Mouse (Mus musculus) c-Kit-positive CD71-negative TER-119-negative erythroid progenitor cells, embryonic 14.5 days (primary cell): ENCODE measurements around the gene Dnm1.

Experiments
- DNase-seq: peaks from one replicate; pipeline ENCODE4 v3.0.0-alpha.2; 2013; ENCODE audit warnings: low read depth

Dnm1 gene

GRCm38 (mm10) chr2:32361437-32361836, 8.3 kb upstream of the Dnm1 start:
- peak; percentile 65 for DNase-seq

GRCm38 (mm10) chr2:32360741-32361140, 7.6 kb upstream of the Dnm1 start:
- no peak for DNase-seq

- no peak for DNase-seq
Observed at GRCm38 (mm10) chr2:32358381-32358780, 5.2 kb upstream of the Dnm1 start.

- no peak for DNase-seq
Observed at GRCm38 (mm10) chr2:32357710-32358109, 4.6 kb upstream of the Dnm1 start.

GRCm38 (mm10) chr2:32356216-32356615, 3.1 kb upstream of the Dnm1 start:
- no peak for DNase-seq

GRCm38 (mm10) chr2:32354336-32354895, 1.3 kb upstream of the Dnm1 start:
- no peak for DNase-seq

- DNase-seq: no peak
Observed at GRCm38 (mm10) chr2:32353836-32354235, 698 bp upstream of the Dnm1 start.

- DNase-seq: no peak
Observed at GRCm38 (mm10) chr2:32352151-32353006, 759 bp downstream of the Dnm1 start, which contains the start of gene Ciz1. Ciz1 (plus strand) TSS chr2:32352327.

GRCm38 (mm10) chr2:32351471-32351961, 1.6 kb downstream of the Dnm1 start:
- DNase-seq: no peak

GRCm38 (mm10) chr2:32350471-32351051, 2.6 kb downstream of the Dnm1 start:
- no peak for DNase-seq

GRCm38 (mm10) chr2:32349625-32350255, 3.4 kb downstream of the Dnm1 start:
- DNase-seq: no peak

GRCm38 (mm10) chr2:32348311-32348710, 4.8 kb downstream of the Dnm1 start:
- no peak for DNase-seq

GRCm38 (mm10) chr2:32347019-32347418, 6.1 kb downstream of the Dnm1 start:
- no peak for DNase-seq

GRCm38 (mm10) chr2:32344598-32345321, 8.4 kb downstream of the Dnm1 start:
- no peak for DNase-seq

- no peak for DNase-seq
Observed at GRCm38 (mm10) chr2:32344056-32344455, 9.1 kb downstream of the Dnm1 start.

GRCm38 (mm10) chr2:32343351-32343671, 9.8 kb downstream of the Dnm1 start:
- no peak for DNase-seq

GRCm38 (mm10) chr2:32342539-32343350, 10.4 kb downstream of the Dnm1 start:
- no peak for DNase-seq

GRCm38 (mm10) chr2:32342039-32342438, 11.1 kb downstream of the Dnm1 start:
- no peak for DNase-seq

- no peak for DNase-seq
Observed at GRCm38 (mm10) chr2:32341634-32341939, 11.6 kb downstream of the Dnm1 start.

GRCm38 (mm10) chr2:32340836-32341633, 12.1 kb downstream of the Dnm1 start:
- DNase-seq: no peak
